Mouse (Mus musculus) left cerebral cortex, adult 11 months (tissue): ENCODE results near the gene Poldip3.

ENCODE experiments used
- DNase-seq: peaks from one replicate; pipeline ENCODE4 v3.0.0; 2022; ENCODE audit warnings: low spot score

Gene Poldip3

GRCm38 (mm10) chr15:83149196-83150072, at the start of gene Poldip3:
Gene Poldip3, minus strand, starts transcription at chr15:83149384.
- DNase-seq, result peak; percentile 98

GRCm38 (mm10) chr15:83193413-83193812, 44.2 kb upstream of the Poldip3 start:
- no peak for DNase-seq

GRCm38 (mm10) chr15:83182351-83182750, 33.2 kb upstream of the Poldip3 start:
- DNase-seq, result no peak

- no peak for DNase-seq
Observed at GRCm38 (mm10) chr15:83181800-83182330, 32.7 kb upstream of the Poldip3 start.

GRCm38 (mm10) chr15:83180004-83180403, 30.8 kb upstream of the Poldip3 start:
- no peak for DNase-seq

GRCm38 (mm10) chr15:83176653-83177052, 27.5 kb upstream of the Poldip3 start:
- DNase-seq, result no peak

- no peak for DNase-seq
Observed at GRCm38 (mm10) chr15:83173914-83174884, 25.0 kb upstream of the Poldip3 start.

GRCm38 (mm10) chr15:83172492-83173429, 23.6 kb upstream of the Poldip3 start, which contains the start of gene Cyb5r3:
Gene Cyb5r3, minus strand, starts transcription at chr15:83172592.
- DNase-seq, result no peak

GRCm38 (mm10) chr15:83171712-83172481, 22.7 kb upstream of the Poldip3 start:
- DNase-seq, result peak; percentile 96

GRCm38 (mm10) chr15:83170956-83171659, 21.9 kb upstream of the Poldip3 start:
- DNase-seq, result no peak

GRCm38 (mm10) chr15:83169772-83170722, 20.9 kb upstream of the Poldip3 start:
- DNase-seq, result no peak

- no peak for DNase-seq
Observed at GRCm38 (mm10) chr15:83168875-83169771, 19.9 kb upstream of the Poldip3 start.

- no peak for DNase-seq
Observed at GRCm38 (mm10) chr15:83168311-83168710, 19.1 kb upstream of the Poldip3 start.

- DNase-seq, result no peak
Observed at GRCm38 (mm10) chr15:83167550-83168065, 18.4 kb upstream of the Poldip3 start.

- DNase-seq, result no peak
Observed at GRCm38 (mm10) chr15:83167126-83167525, 17.9 kb upstream of the Poldip3 start.

- DNase-seq, result no peak
Observed at GRCm38 (mm10) chr15:83166642-83167041, 17.5 kb upstream of the Poldip3 start.
